Mouse (Mus musculus): ENCODE results near the gene Gm45808.
"Not testable (repeated sequence)": the region's sequence is repeated elsewhere in the genome, so short reads cannot be mapped to it uniquely, and the experiment has no call there.

Gene Gm45808

DNA sequence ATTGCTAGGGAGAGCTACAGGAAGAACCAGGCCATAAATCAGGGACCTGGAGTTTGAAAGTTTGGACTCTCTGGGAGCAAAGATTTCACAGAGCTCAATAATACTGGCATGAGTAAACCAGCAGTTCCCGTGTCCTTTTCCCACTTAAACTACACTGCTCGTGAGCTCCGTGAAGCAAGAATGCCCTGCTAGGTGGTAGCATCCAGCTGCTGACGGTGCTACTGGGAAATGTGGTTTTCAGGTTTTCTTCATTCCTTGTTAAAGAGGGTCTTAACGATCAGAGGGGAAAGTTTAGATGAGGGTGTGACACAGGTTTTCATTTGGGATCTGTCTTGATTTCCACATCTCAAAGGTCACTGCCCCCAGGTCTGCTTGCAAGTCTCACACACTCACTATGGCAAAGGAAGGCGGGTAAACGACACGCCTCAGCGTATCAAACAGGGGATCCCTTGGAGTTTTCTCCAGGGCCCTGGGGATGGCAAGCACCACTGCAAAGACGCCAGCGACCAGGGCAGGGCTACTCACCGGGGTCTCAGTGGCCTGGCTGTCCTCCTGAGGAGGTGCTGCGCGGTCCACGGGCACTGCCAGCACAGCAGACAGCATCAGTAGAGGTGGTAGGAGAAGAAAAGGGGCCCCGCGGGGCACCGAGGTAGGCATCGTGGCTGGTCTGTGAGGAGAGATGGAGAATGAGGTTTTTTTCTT, 22.7 kb upstream of the Gm45808 start:
- peak; percentile 21; the same call in 1 of the 2 replicates for ATAC-seq (ENCODE audit: low TSS enrichment)

- ATAC-seq (ENCODE audit: low TSS enrichment), result no peak
These were observed 21.9 kb upstream of the Gm45808 start for GRCm38 (mm10) chr7:45508561-45508960.

DNA sequence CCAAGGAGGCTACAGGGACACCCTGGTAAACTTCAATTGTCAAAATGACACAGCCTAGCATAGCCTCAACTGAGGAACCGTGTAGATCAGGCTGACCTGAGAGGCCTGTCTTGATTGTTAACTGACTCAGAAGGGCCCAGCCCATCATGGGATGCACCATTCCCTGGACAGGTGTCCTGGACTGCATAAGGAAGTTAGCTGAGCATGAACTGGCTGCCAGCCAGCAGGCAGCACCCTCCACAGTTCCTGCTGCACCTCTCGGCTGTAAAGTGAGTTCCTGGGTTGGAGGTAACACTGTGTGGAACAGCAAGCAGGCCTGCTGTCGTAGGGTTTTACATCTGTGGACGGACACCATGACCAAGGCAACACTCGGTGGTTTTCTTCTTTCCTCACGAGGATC, 21.0 kb upstream of the Gm45808 start:
- no peak for ATAC-seq (ENCODE audit: low TSS enrichment)

DNA sequence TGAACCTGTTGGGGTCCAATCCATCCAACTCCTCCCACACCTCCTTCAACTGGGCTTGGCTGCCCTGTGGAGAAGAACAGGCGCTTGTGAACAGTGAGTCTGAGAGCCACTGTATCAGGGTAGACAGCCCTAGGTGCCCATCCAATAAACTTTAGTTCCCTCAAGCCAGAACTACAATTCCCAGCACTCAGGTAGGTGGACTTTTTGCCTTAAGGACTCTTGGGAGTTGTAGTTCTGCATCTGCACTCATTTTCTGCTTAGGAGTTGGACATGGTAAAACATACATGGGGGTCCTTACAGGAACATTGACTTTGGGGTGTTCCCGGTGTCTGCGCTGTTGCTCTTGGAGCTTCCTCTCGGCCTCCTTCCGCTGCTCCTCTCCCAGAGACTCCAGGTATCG, 11.8 kb upstream of the Gm45808 start:
- ATAC-seq (ENCODE audit: low TSS enrichment), result no peak

DNA sequence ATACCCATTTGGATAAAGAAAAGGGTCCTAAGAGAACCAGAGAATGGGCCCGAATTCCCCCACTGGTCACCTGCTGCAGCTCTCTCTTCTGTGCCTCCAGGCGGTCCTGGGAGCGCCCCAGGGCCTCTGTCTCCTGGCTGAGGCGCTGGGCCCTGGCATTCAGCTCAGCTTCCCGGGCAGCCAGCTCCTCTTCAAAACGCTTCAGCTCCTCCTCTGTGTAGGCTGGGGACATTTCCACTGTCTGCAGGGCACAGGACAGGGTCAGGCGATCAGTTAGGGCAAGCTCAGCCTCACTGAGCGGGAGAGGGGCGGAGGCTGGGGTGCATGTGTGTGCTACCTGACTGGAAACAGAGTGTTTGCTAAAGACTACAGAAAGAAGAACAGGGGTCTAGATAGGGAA, 7.9 kb upstream of the Gm45808 start:
- ATAC-seq (ENCODE audit: low TSS enrichment), result no peak

DNA sequence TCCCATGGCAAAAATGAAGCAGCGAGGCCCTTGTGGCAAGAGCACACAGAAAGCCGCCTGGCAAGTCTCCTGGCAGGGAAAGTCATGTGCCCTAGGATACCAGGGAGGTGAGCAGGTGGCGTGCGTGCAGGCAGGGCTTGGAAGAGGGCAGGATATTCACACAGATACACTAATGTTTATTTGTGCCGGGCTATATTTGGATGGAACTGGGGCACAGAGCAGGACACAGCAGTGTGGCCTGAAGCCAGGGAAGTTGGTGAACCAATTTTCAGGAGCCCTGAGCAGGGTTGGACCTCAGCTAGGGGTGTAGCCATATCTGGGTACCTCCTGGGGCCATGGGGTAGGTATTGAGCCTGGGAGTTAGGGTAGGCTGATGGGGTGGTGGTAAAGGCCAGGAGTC, 6.3 kb upstream of the Gm45808 start:
- no peak for ATAC-seq (ENCODE audit: low TSS enrichment)

- no peak for ATAC-seq (ENCODE audit: low TSS enrichment)
These were observed 5.7 kb upstream of the Gm45808 start for GRCm38 (mm10) chr7:45492225-45492844.

- no peak for ATAC-seq (ENCODE audit: low TSS enrichment)
These were observed 4.7 kb upstream of the Gm45808 start for GRCm38 (mm10) chr7:45491264-45491663.

DNA sequence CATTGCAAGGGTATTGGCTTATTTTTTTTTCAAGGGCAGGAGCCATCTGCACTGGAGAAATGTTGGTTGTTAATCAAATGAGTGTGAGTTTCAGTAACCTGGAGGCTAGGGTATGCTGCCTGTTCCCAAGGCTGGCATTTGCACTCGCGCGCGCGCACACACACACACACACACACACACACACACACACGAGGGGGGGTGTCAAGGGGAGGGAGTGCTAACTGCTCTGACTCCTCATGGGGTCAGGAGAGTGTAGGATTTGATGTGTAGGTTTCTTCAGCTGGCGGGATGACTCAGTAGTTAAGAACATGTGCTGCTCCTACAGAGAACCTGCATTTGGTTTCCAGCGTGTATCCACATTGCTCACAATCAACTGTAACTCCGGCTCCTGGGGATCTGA, 4.2 kb upstream of the Gm45808 start:
- ATAC-seq (ENCODE audit: low TSS enrichment), result peak; percentile 55; the same call in 1 of the 2 replicates

DNA sequence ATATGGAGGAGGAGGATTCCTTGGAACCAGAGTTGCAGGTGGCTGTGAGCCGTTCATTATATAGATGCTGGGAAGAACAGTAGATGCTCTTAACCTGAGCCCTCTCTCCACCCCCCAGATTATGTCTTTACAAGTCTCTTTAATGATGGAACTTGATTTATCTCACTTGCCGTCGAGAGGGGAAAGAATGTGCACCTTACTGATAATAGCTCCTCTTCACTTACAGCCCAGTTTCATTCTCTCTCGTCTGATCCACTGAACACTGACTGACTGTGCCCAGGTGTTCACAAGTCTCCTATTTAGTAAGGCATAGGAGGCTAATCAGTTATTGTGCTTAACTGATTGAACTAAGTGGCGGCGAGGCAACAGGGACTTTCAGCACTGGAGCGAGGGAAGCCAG, 3.0 kb upstream of the Gm45808 start:
- no peak for ATAC-seq (ENCODE audit: low TSS enrichment)

DNA sequence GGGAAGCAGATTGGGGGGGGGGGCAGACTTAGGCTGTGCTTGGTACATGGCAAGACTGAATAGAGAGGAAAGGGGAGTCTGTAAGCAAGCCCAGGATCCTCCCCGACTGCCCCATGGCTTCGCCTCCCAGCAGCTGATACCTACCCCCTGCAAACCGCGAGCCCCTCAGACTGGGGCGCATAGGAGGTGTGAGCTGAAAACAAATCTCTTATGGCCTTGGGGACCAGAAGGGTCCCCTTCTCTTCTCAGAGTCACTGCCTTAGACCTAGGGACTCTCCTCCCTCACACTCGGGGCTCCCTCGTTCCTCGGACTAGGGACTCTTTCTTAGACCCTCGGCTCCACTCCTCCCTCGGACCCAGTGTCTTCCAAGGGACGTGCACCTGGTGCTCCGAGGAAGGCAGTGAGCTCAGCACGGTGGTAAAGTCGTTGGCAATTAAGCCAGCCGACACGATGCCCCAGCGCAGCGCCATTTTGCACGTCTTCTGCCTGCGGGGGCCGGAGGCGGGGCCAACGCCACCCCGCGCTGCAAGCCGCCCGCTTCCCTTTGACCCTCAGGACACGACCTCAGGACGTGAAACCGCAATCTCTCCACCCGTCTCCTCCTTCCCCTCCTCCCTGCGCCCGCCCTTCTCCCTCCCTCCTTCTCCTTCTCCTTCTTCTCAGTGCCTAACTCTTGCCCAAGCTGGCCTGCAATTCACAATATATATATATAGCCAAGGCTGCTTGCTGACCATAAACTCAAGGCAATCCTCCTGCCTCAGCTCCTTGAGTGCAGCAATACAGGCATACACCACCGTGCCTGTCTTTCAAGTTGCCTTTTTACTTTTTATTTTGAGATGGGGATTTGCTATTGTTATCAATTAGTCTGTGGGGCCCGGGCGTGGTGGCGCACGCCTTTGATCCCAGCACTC, 1.9 kb upstream of the Gm45808 start, which contains the start of gene Dhdh:
TSS of gene Dhdh (minus strand) at position 513 of the 912 bp plus-strand sequence.
- peak; percentile 36; the same call in 1 of the 2 replicates for ATAC-seq (ENCODE audit: low TSS enrichment)

DNA sequence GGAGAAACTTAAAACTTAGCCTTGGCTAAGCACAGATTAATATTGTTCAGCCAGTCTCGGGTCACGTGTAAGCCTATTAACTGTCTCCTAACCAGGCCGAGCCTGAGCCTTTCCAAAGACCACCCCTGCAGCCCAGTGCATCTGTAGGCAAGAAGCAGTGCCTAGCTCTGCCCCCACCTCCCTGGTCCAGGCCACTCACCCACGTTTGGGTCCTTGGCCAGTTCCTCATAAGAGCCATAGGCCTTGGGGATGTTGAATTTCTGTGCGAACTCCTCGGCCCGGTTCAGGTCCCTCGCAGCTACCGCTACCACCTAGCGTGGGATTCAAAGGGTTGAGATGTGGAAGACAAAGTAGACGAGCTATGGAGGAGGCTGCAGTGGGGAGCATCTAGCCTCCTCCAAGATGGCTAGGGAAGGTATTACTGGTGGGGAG, 1.3 kb upstream of the Gm45808 start:
- no peak for ATAC-seq (ENCODE audit: low TSS enrichment)

DNA sequence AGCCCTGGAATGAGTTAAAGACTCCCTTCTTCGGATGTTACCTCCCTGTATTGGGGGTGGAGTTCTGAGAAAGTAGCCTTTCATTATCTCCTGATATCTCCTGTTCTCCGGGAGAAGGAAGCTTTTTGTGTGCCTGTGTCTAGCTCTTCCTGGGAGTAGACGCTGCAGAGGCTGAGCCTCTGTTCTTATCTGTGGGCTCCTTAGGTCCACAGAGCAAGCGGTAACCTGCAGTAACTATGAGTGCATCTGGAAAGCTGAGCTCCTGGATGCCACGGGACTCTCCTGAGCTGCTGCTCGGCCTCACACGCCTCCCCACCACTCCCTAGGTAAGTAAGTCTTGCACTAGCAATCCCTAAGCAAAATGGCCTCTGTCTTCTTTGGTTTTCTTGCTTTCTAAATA, 453 bp downstream of the Gm45808 start:
- no peak for ATAC-seq (ENCODE audit: low TSS enrichment)

DNA sequence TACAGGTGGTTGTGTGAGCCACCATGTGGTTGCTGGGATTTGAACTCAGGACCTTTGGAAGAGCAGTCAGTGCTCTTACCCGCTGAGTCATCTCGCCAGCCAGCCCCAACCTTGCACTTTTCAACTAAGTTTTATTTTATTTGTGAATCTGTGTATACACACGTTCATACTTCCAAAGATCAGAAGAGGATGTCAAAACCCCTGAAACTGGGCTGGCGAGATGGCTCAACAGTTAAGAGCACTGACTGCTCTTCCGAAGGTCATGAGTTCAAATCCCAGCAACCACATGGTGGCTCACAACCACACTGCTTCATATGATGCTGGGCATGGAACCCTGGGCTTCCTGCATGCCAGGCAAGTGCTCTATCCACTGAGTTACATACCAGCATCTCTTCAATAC, 1.6 kb downstream of the Gm45808 start:
- ATAC-seq (ENCODE audit: low TSS enrichment), result not testable (repeated sequence)

GRCm38 (mm10) chr7:45482166-45482565, 4.4 kb downstream of the Gm45808 start:
- no peak for ATAC-seq (ENCODE audit: low TSS enrichment)

DNA sequence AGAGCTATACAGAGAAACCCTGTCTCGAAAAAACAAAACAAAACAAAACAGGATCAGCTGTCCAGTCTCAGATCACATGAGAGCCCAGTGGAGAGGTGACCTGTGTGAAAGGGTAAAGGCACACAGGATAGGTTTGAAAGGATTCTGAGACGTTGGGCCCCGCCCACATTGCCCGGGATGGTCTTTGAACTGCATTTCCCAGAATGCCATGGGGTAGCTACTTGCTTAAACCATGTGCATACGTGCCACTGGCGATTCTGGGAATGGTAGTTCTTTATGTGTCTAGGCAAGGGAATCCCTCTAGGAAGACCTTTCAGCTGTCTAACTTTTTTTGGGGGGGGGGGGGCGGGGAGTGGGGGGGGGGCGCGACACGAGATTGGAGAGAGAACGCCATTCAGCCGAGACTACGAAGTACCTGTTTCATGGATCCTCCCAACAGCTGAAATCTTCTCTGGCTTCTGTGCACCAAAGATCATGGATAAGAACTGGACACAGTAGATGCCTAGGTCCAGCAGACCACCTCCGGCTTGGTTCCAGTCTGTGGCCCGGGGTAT, 5.2 kb downstream of the Gm45808 start, which contains the start of gene Tulp2:
TSS of gene Tulp2 (plus strand) at position 504 of the 554 bp plus-strand sequence.
- ATAC-seq (ENCODE audit: low TSS enrichment), result peak; percentile 69; the same call in 1 of the 2 replicates

DNA sequence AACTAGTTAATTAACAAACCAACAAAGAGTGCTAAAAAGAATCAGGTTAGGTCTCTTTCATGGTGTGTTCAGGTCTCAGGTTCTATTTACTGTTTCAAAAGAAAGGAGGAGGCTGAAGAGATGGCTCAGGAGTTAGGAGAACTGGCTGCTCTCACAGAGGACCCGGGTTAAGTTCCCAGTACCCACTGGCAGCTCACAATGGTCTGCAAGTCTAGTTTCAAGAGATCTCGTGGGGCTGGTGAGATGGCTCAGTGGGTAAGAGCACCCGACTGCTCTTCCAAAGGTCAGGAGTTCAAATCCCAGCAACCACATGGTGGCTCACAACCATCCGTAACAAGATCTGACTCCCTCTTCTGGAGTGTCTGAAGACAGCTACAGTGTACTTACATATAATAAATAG, 6.3 kb downstream of the Gm45808 start:
- not testable (repeated sequence) for ATAC-seq (ENCODE audit: low TSS enrichment)

DNA sequence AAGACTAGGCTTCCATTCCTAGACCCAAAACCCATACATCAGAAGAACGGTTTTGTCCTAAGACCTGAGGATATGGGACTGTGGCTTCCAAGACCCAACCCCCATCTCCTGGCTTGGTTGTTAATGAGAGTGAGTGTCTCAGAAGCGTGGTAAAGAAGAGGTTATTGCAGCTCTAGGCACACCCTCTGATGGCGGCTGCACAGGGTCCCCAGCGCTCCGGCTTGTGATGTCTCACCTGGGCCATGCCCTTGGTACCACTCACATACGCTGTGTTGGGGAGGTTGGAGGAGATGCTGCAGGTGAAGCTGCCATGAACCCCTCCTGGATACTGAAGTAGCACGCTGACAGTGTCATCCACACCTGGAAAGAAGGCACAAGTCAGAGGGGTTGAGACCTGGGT, 7.8 kb downstream of the Gm45808 start:
- ATAC-seq (ENCODE audit: low TSS enrichment), result no peak

- ATAC-seq (ENCODE audit: low TSS enrichment), result peak; percentile 70; the same call in 1 of the 2 replicates
These were observed 9.6 kb downstream of the Gm45808 start for GRCm38 (mm10) chr7:45477003-45477402.

- no peak for ATAC-seq (ENCODE audit: low TSS enrichment)
These were observed 10.2 kb downstream of the Gm45808 start for GRCm38 (mm10) chr7:45476453-45476852.

GRCm38 (mm10) chr7:45475291-45475969, 11.2 kb downstream of the Gm45808 start:
- ATAC-seq (ENCODE audit: low TSS enrichment), result peak; percentile 48; the same call in 1 of the 2 replicates

Measured in frontal cortex, adult (tissue).